Mouse (Mus musculus) hindbrain, embryonic 16.5 days (tissue): ENCODE measurements at regions not wholly inside any gene's neighbourhood (a gene's known extent, or its start where the extent isn't known, plus 50 kb on each side); places are given as distances from the start of the nearest gene placed in this dataset.

Experiments used
- ATAC-seq: fragments of 200-750 bp; cut with Nextera tagmentation; 2 replicates; pipeline ENCODE4 v1.8.0; 2017; ENCODE audit warnings: moderate TSS enrichment, moderate library complexity
- H3K27ac ChIP-seq: fragments of 300-500 bp; sonication (generic); 2 replicates; pipeline ENCODE4 v1.5.1; 2014; ENCODE audit warnings: low read depth, mild to moderate bottlenecking, control low read depth, low read length, moderate library complexity
- H3K27me3 ChIP-seq: fragments of 300-500 bp; sonication (generic); replicated peaks from 2 replicates; pipeline ENCODE4 v1.6.1; 2014; ENCODE audit warnings: low read length; ENCODE audit not compliant: control insufficient read depth, insufficient read depth
- H3K36me3 ChIP-seq: fragments of 300-500 bp; sonication (generic); 2 replicates; pipeline ENCODE4 v1.6.1; 2014; ENCODE audit warnings: mild to moderate bottlenecking, low read length, moderate library complexity, mixed read lengths; ENCODE audit not compliant: control insufficient read depth, insufficient read depth
- H3K4me1 ChIP-seq: fragments of 300-500 bp; sonication (generic); 2 replicates; pipeline ENCODE4 v1.6.1; 2014; ENCODE audit warnings: low read depth, low read length; ENCODE audit not compliant: control insufficient read depth, insufficient read depth
- H3K4me2 ChIP-seq: fragments of 300-500 bp; sonication (generic); 2 replicates; pipeline ENCODE4 v1.6.1; 2014; ENCODE audit warnings: mild to moderate bottlenecking, low read length, control low read depth, moderate library complexity
- H3K4me3 ChIP-seq: fragments of 300-500 bp; sonication (generic); 2 replicates; pipeline ENCODE4 v1.5.1; 2014; ENCODE audit warnings: mild to moderate bottlenecking, low read length, control low read depth, moderate library complexity
- H3K9ac ChIP-seq: fragments of 300-500 bp; sonication (generic); 2 replicates; pipeline ENCODE4 v1.6.1; 2014; ENCODE audit warnings: low read depth, mild to moderate bottlenecking, control low read depth, low read length, moderate library complexity
- H3K9me3 ChIP-seq: fragments of 300-500 bp; sonication (generic); 2 replicates; pipeline ENCODE4 v1.6.1; 2014; ENCODE audit warnings: mild to moderate bottlenecking, low read length, moderate library complexity; ENCODE audit not compliant: control insufficient read depth
- WGBS: fragments of 180-500 bp; shearing (Covaris S2); extraction: QIAGEN DNeasy Blood & Tissue Kit; methylation state at CpG from one replicate; pipeline ENCODE4 v1.1.7; 2014; 5-methylcytosine and 5-hydroxymethylcytosine counted together

DNA sequence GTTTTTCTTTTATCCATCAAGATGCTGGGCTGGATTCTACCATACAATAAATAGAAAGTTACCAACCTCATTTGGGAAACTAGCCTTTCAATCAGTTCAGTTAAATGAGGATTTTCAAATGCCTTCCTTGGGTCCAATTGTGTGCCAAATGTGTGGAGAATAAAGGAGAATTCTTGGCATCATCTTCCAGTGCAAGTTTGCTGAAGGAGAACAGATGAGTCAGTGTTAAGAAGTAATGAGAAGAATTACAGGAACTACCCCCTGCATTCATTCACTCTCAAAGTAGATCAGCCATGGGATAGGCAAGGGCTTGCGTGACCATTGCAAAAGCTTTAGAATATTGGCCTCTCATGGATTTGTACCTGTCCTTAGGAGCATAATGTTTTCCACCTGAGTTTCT, 193.4 kb upstream of the Man1a start:
- ATAC-seq = no peak
- no peak overlapping the region for H3K27ac ChIP-seq

DNA sequence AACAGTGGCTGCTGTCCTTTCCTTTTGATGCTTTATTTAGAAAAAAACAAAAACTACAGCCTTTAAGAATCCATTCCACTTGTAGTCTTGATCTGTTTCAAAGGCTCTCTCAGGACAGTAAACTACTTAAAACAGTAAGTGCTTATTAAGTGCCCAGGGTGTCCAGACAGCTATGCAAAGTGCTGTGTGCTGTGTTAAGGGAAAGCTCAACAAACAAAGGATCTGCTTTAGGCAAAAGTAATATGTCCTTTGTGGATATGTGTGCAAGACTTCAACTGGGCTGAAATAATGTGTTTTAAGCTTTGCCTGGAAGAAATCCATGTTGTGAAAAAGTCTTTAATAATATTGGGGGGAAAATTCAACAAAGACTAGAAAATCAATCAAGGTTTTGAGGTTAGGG, 192.9 kb upstream of the Man1a start:
- Histone ChIP-seq H3K4me3 (no peak overlapping the region), H3K9ac (no peak overlapping the region), H3K27ac (no peak overlapping the region), H3K4me1 (no peaks in the 10 kb centered on the region), H3K36me3 (no peaks in the 10 kb centered on the region), H3K27me3 (no peaks in the 10 kb centered on the region), H3K9me3 (no peaks in the 10 kb centered on the region), H3K4me2 (no peak overlapping the region)
- no peak for ATAC-seq

More for the DNA sequence above, 193.4 kb upstream of the Man1a start:
- Histone ChIP-seq H3K27me3 (no peaks in the 10 kb centered on the region), H3K4me3 (no peak overlapping the region), H3K4me1 (no peaks in the 10 kb centered on the region), H3K4me2 (no peak overlapping the region), H3K9ac (no peak overlapping the region), H3K9me3 (no peaks in the 10 kb centered on the region), H3K36me3 (no peaks in the 10 kb centered on the region)
- 76% methylated on average over 1 of the region's 1 CpGs for WGBS

DNA sequence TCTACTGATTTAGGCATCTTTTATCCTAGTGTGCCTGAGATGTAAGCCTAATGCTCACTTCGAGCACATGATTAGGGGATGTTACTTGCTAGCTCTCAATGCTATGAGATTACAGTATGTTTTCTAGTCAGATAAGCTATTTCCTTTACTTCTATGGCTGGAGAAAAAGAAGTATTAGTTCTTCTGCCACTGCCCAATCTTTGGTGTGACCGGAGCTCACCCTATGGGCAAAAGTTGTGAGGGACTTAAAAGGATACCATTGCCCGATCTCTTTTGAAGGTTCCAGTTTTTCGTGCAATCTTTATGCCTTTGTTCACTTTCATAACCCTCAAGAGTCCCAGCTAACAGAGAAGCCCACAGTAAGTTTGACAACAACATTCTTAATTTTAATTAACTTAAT, 190.2 kb upstream of the Man1a start:
- 93% methylated on average over 4 of the region's 4 CpGs for WGBS
- no peak overlapping the region for H3K9ac ChIP-seq
- no peak for ATAC-seq
- H3K27me3 ChIP-seq = no peaks in the 10 kb centered on the region
- no peaks in the 10 kb centered on the region for H3K36me3 ChIP-seq
- no peaks in the 10 kb centered on the region for H3K9me3 ChIP-seq
- H3K4me1 ChIP-seq = no peaks in the 10 kb centered on the region
- H3K4me3 ChIP-seq = no peak overlapping the region
- no peak overlapping the region for H3K27ac ChIP-seq
- no peak overlapping the region for H3K4me2 ChIP-seq

DNA sequence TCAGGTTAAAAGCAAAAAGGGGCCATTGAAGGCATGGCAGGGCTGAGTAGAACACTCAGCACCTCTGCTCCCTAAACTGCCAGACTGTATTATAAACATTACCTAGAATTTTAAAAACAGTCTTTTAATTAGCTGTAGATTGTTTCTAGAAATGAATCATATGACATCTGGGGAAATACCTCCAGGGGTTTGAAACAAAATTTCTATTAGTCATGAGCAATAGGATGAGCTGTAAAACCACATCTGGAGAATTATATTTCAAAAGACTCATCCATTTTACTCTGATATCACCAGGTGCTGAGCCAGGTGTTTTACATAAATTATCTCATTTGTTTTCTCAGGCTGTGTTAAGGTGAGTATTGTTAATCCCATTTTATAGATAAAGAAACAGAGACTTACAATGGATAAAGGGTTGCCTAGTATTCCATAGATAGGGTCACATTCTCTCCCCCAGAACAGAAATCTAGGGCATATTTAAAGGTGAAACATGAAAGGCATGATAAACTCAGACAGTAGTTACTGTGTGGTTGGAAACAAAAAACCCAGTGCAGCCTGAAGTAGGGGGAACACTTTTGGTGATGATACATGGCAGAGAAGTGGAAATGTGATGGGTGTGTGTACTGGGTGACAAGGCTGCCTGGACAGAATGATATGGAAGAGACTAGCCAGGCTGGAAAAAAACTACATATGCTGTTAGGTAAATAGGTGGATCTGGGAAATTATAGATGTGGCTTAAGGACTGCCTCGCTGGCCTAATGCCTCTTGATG, 178.6 kb upstream of the Man1a start:
- Histone ChIP-seq H3K4me3 (no peak overlapping the region), H3K27ac (no peak overlapping the region), H3K36me3 (no peaks in the 10 kb centered on the region), H3K4me1 (no peaks in the 10 kb centered on the region), H3K9me3 (no peaks in the 10 kb centered on the region), H3K4me2 (no peak overlapping the region), H3K9ac (no peak overlapping the region), H3K27me3 (no peaks in the 10 kb centered on the region)
- 78% methylated on average over 1 of the region's 1 CpGs for WGBS
- ATAC-seq = no peak

DNA sequence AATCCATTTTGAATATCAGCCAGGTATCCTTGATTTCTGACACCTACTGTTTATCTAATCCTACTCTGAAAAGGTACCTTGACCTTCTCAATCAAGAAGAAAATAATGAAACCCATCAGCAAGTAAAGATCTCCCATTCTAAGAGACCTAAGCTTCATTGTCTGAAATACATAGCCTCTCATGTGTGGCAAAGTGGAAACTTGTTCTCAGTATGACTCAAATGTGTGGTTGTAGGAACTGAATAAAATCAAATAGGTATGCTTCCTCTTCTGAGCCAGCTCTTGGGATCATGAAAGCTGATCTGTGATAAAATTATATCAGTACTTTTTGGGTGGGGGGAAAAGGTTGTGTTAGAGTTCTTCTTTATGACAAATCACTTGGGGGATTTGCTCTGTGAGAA, 168.6 kb upstream of the Man1a start:
- Histone ChIP-seq H3K27ac (no peak overlapping the region), H3K4me2 (no peak overlapping the region), H3K9ac (no peak overlapping the region), H3K9me3 (no peaks in the 10 kb centered on the region), H3K4me3 (no peak overlapping the region), H3K4me1 (no peaks in the 10 kb centered on the region), H3K36me3 (no peaks in the 10 kb centered on the region), H3K27me3 (no peaks in the 10 kb centered on the region)
- no peak for ATAC-seq

DNA sequence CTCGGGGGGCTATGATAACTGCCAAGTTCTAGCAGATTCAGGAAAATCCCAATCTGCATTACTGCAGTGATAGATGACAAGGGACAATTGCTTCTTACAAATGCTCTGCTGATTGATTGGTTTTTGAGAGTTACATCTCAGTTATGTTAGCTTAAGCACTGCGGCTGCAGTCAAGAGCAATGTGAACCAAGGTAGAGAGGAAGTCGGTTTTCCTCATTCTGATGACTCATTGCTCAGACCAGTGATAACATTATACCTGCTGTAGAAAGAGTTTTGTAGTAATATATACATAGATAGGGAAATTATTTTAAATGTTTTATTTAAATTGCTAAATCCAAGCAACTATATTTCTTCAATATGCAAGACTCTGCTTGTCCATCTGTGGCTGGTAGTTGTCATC, 126.0 kb upstream of the Man1a start:
- no peak overlapping the region for H3K27ac ChIP-seq
- WGBS = 85% methylated on average over 3 of the region's 3 CpGs
- H3K27me3 ChIP-seq = no peaks in the 10 kb centered on the region
- no peaks in the 10 kb centered on the region for H3K4me1 ChIP-seq
- H3K4me2 ChIP-seq = no peak overlapping the region
- no peak overlapping the region for H3K9ac ChIP-seq
- no peak overlapping the region for H3K4me3 ChIP-seq
- no peaks in the 10 kb centered on the region for H3K9me3 ChIP-seq
- no peaks in the 10 kb centered on the region for H3K36me3 ChIP-seq
- ATAC-seq = no peak

DNA sequence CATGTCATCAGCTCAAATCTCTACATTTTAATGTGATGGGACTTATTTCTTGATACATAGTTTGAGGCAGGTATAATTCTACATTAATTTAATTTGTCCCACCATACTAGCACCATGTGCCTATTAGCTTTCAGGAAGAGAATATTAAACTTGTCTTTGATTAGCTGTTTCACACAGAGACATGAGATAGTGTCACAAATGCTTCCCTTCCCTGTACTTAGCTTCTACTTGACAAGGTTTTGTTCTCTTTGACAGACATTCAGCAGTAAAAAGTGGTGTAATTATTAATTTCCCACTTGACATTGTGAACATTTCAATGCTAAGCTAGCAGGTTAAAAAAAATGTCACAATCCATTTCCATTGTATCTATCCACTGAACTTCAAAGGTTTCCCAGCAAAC, 125.3 kb upstream of the Man1a start:
- no peak overlapping the region for H3K4me2 ChIP-seq
- H3K27me3 ChIP-seq = no peaks in the 10 kb centered on the region
- ATAC-seq = no peak
- no peak overlapping the region for H3K4me3 ChIP-seq
- no peak overlapping the region for H3K27ac ChIP-seq
- no peaks in the 10 kb centered on the region for H3K9me3 ChIP-seq
- H3K4me1 ChIP-seq = no peaks in the 10 kb centered on the region
- H3K36me3 ChIP-seq = no peaks in the 10 kb centered on the region
- no peak overlapping the region for H3K9ac ChIP-seq

DNA sequence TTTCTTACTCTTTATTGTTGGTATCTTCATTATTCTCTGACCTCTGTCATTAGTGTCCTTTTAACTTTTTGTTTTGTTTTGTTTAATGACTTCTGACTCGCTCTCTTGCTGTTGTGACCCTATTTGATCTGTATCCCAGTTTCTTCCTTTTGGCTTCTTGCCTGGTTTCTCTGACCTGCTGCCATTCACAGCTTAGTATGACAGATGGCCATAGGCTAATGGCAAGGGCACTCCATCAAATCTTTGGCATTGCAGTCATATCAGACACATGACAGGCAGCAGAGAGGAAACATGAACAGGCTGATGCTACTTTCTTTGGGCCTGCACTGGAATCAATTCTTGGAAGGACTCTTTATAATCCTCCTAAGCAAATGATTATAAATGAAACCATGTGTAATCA, 106.3 kb upstream of the Man1a start:
- ATAC-seq = peak; percentile 65; the same call in 1 of the 2 replicates
- Histone ChIP-seq H3K4me2 (no peak overlapping the region), H3K9me3 (no peaks in the 10 kb centered on the region), H3K27me3 (no peaks in the 10 kb centered on the region), H3K4me3 (no peak overlapping the region), H3K27ac (no peak overlapping the region), H3K9ac (no peak overlapping the region), H3K4me1 (no peaks in the 10 kb centered on the region), H3K36me3 (no peaks in the 10 kb centered on the region)
- 63% methylated on average over 1 of the region's 1 CpGs for WGBS

DNA sequence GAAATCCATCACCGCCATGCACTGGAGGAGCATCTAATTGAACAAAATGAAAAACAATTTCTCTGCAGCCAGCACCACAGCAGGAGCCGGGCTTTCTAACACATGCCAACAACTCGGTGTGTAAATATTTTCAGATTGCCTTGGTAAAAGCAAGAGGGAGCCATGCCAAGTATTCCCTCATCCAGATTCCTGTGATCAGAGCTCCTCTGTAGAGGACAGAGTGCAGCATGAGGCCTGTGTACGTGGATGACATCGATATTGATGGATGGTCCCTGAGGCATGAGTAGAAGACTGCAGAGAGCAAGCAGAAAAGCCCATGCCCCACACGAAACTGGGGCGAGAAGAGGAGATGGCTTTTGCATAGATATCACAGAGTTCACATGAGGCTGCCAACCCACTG, 92.9 kb upstream of the Man1a start:
- ATAC-seq = peak; percentile 82
- Histone ChIP-seq H3K4me3 (no peak overlapping the region), H3K9ac (no peak overlapping the region), H3K4me1 (peaks cover 2% of the 10 kb centered on the region; the same call in 1 of the 2 replicates), H3K27ac (no peak overlapping the region), H3K9me3 (no peaks in the 10 kb centered on the region), H3K36me3 (no peaks in the 10 kb centered on the region), H3K4me2 (no peak overlapping the region), H3K27me3 (no peaks in the 10 kb centered on the region)
- WGBS = 45% methylated on average over 7 of the region's 7 CpGs
